In genomic region chr2:179721534-179722516, GRCm38 (mm10) we compare ENCODE assay signal across 14 mouse cellular contexts.
DNase-seq lines count a peak whose midpoint lies in the region; ATAC-seq and TF ChIP-seq lines count a peak whose summit lies in the region.
"Had no signal": no experiment of that assay in that cellular context is flagged by ENCODE, and none has a peak within 500 bp of the region (broad histone marks: within the 10 kb centered on the region; RNA-seq: fewer than 3 reads in every experiment).

No protein-coding gene starts in this region.

- intact Hi-C loops in left cerebral cortex, postnatal 4 days (cut with DNase I) = no loop called here

- no peaks in the 10 kb centered on the region for H3K36me3 ChIP-seq in forebrain, embryonic 15.5 days
- no peaks in the 10 kb centered on the region for H3K36me3 ChIP-seq in forebrain, embryonic 12.5 days (replicated peaks)
- no peaks in the 10 kb centered on the region for H3K36me3 ChIP-seq in testis, adult 2 months (ENCODE audit: control insufficient read depth, insufficient read depth, low read length)
- H3K36me3 ChIP-seq: limb, embryonic 13.5 days; liver, embryonic 15.5 days; neural tube, embryonic 13.5 days had no signal

- H3K4me1 ChIP-seq in forebrain, embryonic 15.5 days = peaks cover 14% of the 10 kb centered on the region
- H3K4me1 ChIP-seq in forebrain, embryonic 12.5 days = peaks cover 18% of the 10 kb centered on the region
- H3K4me1 ChIP-seq in testis, adult 2 months (ENCODE audit: control insufficient read depth, insufficient read depth, low read length) = peaks cover 12% of the 10 kb centered on the region
- H3K4me1 ChIP-seq: liver, embryonic 15.5 days had no signal

- TF ChIP-seq CTCF in testis, adult 2 months (IDR thresholded peaks at IDR 0.05; ENCODE audit: control insufficient read depth, insufficient read depth, insufficient replicate concordance, low read depth, low read length) = no peak

- H3K4me3 ChIP-seq in forebrain, embryonic 15.5 days = no peak overlapping the region
- H3K4me3 ChIP-seq in forebrain, embryonic 12.5 days (replicated peaks) = no peak overlapping the region
- peak overlapping the region; percentile 50 for H3K4me3 ChIP-seq in testis, adult 2 months (ENCODE audit: control insufficient read depth, low read depth, low read length)
- H3K4me3 ChIP-seq: limb, embryonic 13.5 days; liver, embryonic 15.5 days; neural tube, embryonic 13.5 days had no signal

- H3K27ac ChIP-seq in forebrain, embryonic 15.5 days (replicated peaks) = 0 out of 2 replicates have a peak overlapping the region, but pooled peaks have one; percentile 21
- no peak overlapping the region for H3K27ac ChIP-seq in forebrain, embryonic 12.5 days
- peak overlapping the region; percentile 16; the same call in 1 of the 2 replicates for H3K27ac ChIP-seq in testis, adult 2 months (ENCODE audit: control insufficient read depth, insufficient read depth, low read depth, low read length)
- H3K27ac ChIP-seq: limb, embryonic 13.5 days; liver, embryonic 15.5 days; neural tube, embryonic 13.5 days had no signal

- no peaks in the 10 kb centered on the region for H3K9me3 ChIP-seq in forebrain, embryonic 15.5 days
- no peaks in the 10 kb centered on the region for H3K9me3 ChIP-seq in forebrain, embryonic 12.5 days
- H3K9me3 ChIP-seq: limb, embryonic 13.5 days; liver, embryonic 15.5 days; neural tube, embryonic 13.5 days had no signal

- peak; percentile 41 for DNase-seq in left cerebral cortex, postnatal 4 days
- DNase-seq in left cerebral cortex, adult 8-10 months (ENCODE audit: low spot score in 2 of 2) = no peak
- no peak for DNase-seq in testis, postnatal 10 days (ENCODE audit: low spot score)
- no peak for DNase-seq in layer of hippocampus, postnatal 14 days (ENCODE audit: low spot score in 2 of 2)
- DNase-seq: adrenal gland, postnatal 25 days; kidney, adult 11 months; kidney, postnatal 36 days had no signal

- H3K4me2 ChIP-seq in forebrain, embryonic 15.5 days (replicated peaks) = no peak overlapping the region
- H3K4me2 ChIP-seq in forebrain, embryonic 12.5 days = no peak overlapping the region
- H3K4me2 ChIP-seq: limb, embryonic 13.5 days; liver, embryonic 15.5 days; neural tube, embryonic 13.5 days had no signal

- ATAC-seq in forebrain, embryonic 15.5 days (replicated peaks) = peak; percentile 41
- ATAC-seq in forebrain, embryonic 12.5 days (ENCODE audit: low FRiP score) = no peak
- no peak for ATAC-seq in granulocyte monocyte progenitor cell, adult 5-6 weeks (replicated peaks; ENCODE audit: poor library complexity, severe bottlenecking)

- no peak for TF ChIP-seq POLR2A in testis, adult 2 months (IDR thresholded peaks at IDR 0.05; ENCODE audit: control insufficient read depth, low read depth, low read length)

- no peak overlapping the region for H3K9ac ChIP-seq in forebrain, embryonic 15.5 days (replicated peaks)
- no peak overlapping the region for H3K9ac ChIP-seq in forebrain, embryonic 12.5 days
- H3K9ac ChIP-seq: limb, embryonic 13.5 days; liver, embryonic 15.5 days; neural tube, embryonic 13.5 days had no signal

- WGBS in forebrain, embryonic 15.5 days = 52% methylated on average over 18 of the region's 18 CpGs
- 63% methylated on average over 18 of the region's 18 CpGs for WGBS in forebrain, embryonic 12.5 days

- H3K27me3 ChIP-seq in forebrain, embryonic 15.5 days = no peaks in the 10 kb centered on the region
- H3K27me3 ChIP-seq in forebrain, embryonic 12.5 days = no peaks in the 10 kb centered on the region
- no peaks in the 10 kb centered on the region for H3K27me3 ChIP-seq in testis, adult 2 months (ENCODE audit: control insufficient read depth, insufficient read depth, low read length)
- H3K27me3 ChIP-seq: liver, embryonic 15.5 days had no signal
